Mouse (Mus musculus): ENCODE results near the gene Kcnk7.

Gene Kcnk7

DNA sequence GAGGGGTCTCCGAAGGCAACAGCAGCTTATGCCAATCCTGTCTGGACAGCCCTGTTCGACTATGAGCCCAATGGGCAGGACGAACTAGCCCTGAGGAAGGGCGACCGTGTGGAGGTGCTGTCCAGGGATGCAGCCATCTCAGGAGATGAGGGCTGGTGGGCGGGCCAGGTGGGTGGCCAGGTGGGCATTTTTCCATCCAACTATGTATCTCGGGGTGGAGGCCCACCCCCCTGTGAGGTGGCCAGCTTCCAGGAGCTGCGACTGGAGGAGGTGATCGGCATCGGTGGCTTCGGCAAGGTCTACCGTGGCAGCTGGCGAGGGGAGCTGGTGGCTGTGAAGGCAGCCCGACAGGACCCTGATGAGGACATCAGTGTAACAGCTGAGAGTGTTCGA lies 13.8 kb upstream of the Kcnk7 start:
- no peak for DNase-seq

DNA sequence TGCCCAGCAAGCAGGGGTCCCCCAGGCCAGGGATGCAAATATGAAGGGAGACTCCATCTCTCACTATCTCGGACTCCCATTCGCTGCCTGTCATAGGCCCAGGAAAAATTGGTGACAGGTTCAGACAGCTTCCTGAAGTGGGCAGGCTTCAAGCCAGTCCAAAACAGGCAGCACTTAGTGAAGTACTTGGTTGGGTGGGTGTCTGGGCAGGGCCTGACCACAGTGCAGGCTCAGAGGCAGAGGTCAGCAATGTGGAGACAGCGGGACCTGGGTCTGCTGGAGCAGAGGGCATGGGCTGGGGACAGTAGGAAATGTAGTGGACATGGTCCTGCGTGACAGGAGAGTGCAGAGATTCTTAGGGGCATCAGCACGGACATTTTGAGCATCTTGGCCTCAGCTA lies 12.6 kb upstream of the Kcnk7 start:
- no peak for DNase-seq

- no peak for DNase-seq
These were observed 11.9 kb upstream of the Kcnk7 start for GRCm38 (mm10) chr19:5692086-5692912.

- no peak for DNase-seq
These were observed 11.2 kb upstream of the Kcnk7 start for GRCm38 (mm10) chr19:5692913-5693396.

DNA sequence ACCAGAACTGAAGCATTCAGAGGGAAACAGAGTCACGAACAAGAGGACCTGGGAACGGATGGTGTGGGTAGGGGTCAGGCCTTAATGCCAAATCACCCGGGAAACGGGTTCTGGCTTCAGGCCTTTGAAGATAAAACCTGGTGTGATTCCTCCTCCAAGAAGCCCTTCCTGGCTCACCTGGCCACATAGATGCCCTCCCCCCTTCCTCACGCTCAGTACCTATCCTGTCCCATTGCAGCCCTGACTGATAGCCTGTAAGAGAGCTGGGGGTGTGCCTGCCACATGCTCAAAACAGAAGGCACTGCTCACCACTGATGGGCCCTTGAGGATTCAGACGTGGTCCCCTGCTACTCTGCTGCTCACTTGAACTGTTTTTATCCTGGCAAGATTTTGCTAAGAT lies 10.4 kb upstream of the Kcnk7 start:
- no peak for DNase-seq

DNA sequence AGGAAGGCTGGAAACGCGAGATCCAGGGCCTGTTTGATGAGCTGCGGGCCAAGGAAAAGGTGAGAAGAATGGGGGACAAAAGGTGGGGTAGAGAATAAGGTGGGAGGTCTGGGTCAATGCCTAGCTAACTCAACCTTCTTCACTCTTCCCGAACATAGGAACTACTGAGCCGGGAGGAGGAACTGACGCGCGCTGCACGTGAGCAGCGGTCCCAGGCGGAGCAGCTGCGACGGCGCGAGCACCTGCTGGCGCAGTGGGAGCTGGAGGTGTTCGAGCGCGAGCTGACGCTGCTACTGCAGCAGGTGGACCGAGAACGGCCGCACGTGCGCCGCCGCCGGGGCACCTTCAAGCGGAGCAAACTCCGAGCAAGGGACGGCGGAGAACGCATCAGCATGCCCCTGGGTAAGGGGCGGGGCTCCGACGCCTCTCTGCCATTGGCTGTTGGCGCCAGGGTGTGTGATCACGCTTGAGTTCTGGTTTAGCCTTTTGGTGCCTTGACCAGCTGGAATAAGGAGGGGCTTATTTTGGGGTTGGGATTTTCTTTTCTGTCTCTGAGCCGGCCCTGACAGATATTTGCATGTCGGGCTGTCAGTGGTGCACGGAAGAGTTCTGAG lies 8.2 kb upstream of the Kcnk7 start:
- peak; percentile 79 for DNase-seq

- DNase-seq = no peak
These were observed 819 bp downstream of the Kcnk7 start for GRCm38 (mm10) chr19:5704801-5705571.

GRCm38 (mm10) chr19:5710068-5710467 lies 5.9 kb downstream of the Kcnk7 start:
- DNase-seq = no peak

- no peak for DNase-seq
These were observed 6.4 kb downstream of the Kcnk7 start for GRCm38 (mm10) chr19:5710581-5710980.

DNA sequence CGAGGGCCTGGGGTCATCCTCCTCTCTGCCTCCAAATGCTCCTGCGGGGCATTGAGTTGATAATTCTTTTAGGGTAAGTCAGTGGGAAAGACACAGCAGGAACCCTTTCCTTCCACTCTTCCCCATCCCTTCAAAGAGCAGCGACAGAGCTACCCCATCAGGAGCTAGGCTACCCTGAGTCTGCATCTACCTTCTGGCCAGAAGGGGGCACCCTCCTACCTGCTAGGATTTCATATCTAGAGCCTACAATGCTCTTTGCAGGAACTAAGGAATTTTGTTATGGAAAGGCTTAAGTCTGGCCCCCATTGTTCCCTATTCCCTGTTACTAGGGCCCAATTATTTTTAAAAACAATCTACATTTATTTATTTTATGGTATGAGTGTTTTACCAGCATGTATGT lies 7.1 kb downstream of the Kcnk7 start:
- DNase-seq = peak; percentile 74

GRCm38 (mm10) chr19:5711907-5712460 lies 7.8 kb downstream of the Kcnk7 start:
- no peak for DNase-seq

DNA sequence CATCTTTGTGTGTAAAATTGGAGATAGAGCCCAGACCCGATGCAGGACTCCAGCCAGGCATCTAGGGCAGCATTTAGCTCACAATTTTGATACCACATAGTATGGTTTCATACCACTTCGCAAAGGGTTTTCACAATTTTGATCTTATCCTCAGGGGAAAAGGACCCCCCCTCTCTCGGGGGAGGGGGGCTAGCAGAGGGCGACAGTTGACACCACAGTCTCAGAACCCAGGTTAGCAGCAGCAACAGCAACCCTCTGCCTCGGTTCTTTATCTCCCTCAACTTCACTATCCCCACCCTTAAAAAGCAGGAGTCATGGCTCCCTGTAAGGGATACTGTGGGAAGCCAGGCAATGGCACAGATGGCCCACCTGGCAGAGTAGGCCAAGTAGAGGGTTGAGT lies 9.1 kb downstream of the Kcnk7 start:
- DNase-seq = no peak

DNA sequence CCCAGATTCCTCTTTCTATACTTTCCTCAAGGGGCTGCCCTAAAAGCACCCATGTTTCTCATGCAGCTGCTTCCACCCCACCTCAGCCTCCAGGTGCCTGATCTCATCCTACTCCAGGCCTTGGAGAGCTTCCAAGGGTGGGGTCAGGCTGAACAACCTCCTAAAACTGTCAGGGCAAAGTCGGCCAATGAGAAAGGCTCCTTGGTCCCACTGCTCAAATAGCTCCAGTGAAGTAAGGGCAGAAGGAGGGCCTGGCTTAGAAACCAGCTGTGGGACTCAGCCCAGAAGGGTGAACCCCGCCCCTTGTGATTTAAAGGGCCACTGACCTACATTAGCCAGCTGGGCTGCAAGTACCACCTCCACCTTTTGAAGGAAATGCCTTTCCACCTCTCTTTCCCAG lies 9.6 kb downstream of the Kcnk7 start:
- peak; percentile 58 for DNase-seq

GRCm38 (mm10) chr19:5715793-5716688 lies 11.9 kb downstream of the Kcnk7 start:
- DNase-seq = peak; percentile 61

DNA sequence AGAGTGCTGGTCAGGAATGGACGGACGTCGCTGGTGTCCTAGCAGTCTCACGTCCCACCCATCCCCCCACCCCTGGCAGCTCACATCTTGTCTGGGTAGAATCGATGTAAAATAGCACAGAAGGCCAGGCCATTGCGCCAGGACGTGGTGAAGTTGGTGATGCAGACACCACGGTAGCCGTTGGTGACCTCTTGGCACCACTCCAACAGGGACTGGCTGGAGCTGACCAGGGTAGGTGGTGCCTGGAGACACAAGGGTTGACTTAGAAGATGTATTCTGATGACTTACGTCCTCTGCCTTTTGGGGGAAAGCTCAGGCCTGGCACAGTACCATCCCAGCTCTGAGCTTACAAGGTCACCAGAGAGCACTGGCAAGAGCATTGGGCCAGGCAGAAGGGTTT lies 12.8 kb downstream of the Kcnk7 start:
- DNase-seq = no peak

DNA sequence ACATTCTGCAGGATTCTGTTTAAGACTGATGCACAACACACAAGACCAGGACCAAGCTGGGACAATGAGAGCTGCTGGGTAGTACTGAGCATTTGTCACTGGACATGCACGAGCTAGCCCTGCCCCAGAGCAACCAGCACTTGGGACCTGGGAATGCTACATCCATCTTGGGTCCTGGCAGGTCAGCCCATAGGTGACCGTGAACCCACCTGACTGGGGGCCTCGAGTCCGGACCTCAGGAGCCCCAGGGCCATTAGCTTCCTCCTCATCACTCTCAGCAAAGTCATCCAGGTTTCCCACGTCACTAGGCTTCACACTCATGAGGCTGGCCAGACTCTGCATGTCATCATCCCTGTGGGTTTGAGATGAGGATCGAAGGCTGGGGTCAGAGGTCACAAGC lies 17.1 kb downstream of the Kcnk7 start:
- DNase-seq = no peak

DNA sequence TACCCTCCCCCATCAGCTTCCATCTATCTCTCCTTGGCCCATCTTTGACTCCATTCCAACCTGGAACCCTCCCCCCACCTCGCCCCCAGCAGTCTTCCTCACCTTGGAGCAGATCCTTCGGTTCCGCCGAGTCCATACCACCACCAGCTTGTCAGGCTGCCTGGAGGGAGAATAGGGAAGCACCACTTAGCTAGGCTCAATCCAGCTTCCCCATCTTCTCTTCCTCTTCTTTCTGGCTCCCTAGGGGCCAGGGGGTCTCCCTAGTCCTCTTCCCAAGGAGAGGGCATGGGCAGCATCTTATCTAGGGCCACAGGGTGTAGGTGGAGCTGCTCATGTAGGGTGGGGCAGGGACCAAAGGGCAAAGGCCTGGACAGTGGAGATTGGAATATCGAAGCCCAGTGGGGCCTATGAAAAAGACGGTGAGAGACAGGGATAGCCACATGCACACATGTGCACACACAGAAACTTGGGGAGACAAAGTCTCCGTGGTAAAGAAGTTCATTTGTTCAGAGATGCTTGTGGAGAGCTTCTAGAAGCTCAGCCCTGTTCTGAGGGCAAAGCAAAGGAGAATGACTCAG lies 18.8 kb downstream of the Kcnk7 start:
- DNase-seq = no peak

- no peak for DNase-seq
These were observed 19.9 kb downstream of the Kcnk7 start for GRCm38 (mm10) chr19:5723934-5724548.

DNA sequence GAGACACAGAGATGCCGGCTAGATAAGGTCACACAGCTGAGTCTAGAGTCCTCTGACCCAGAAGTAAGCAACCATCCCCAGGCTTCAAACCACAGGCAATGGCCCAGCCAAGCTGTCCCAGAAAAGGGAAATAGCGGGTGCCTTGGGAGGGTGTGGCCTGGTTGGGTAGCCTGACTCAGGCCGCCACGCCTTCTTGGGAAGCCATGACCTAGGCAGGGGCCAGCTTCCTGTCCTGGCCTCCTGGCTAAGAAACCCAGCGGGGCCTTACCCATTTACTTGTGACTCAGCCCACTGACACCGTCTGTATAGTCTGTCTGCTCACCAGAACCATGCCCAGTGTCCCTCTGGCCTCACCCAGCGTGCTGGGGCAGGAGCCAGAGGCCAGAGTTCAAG lies 20.4 kb downstream of the Kcnk7 start:
- no peak for DNase-seq

- DNase-seq = no peak
These were observed 21.0 kb downstream of the Kcnk7 start for GRCm38 (mm10) chr19:5725029-5725707.
